Mouse (Mus musculus): Measurements from ENCODE around the gene Skap2.
A peak's percentile ranks its signal among the peaks of the same experiment; 100 is the strongest.

Gene Skap2

GRCm38 (mm10) chr6:51838177-51838576 is 174.2 kb downstream of the Skap2 start:
- DNase-seq = no peak

GRCm38 (mm10) chr6:51833362-51833761 is 179.0 kb downstream of the Skap2 start:
- DNase-seq = no peak

GRCm38 (mm10) chr6:51825621-51826021 is 186.7 kb downstream of the Skap2 start:
- peak; percentile 56 to 60 for DNase-seq

- DNase-seq = no peak
These were observed 188.1 kb downstream of the Skap2 start for GRCm38 (mm10) chr6:51824136-51824830.

GRCm38 (mm10) chr6:51822049-51822448 is 190.3 kb downstream of the Skap2 start:
- DNase-seq = peak; percentile 42 to 62

GRCm38 (mm10) chr6:51820853-51821252 is 191.5 kb downstream of the Skap2 start:
- peak; percentile 81 to 86 for DNase-seq

GRCm38 (mm10) chr6:51816892-51817621 is 195.3 kb downstream of the Skap2 start:
- DNase-seq = no peak

- no peak for DNase-seq
These were observed 201.4 kb downstream of the Skap2 start for GRCm38 (mm10) chr6:51810906-51811305.

GRCm38 (mm10) chr6:51809164-51809824 is 203.1 kb downstream of the Skap2 start:
- no peak for DNase-seq

- no peak for DNase-seq
These were observed 204.3 kb downstream of the Skap2 start for GRCm38 (mm10) chr6:51808011-51808410.

All from kidney, postnatal 36 days (tissue).